Mouse (Mus musculus): Measurements from ENCODE around the gene Pdzrn3.

Pdzrn3 gene

GRCm38 (mm10) chr6:101327196-101327595 lies 50.5 kb downstream of the Pdzrn3 start:
- no peak for DNase-seq (ENCODE audit: low read depth)

- DNase-seq (ENCODE audit: low read depth), result no peak
These were observed 51.7 kb downstream of the Pdzrn3 start for GRCm38 (mm10) chr6:101325842-101326639.

GRCm38 (mm10) chr6:101322580-101322979 lies 55.1 kb downstream of the Pdzrn3 start:
- no peak for DNase-seq (ENCODE audit: low read depth)

- no peak for DNase-seq (ENCODE audit: low read depth)
These were observed 57.3 kb downstream of the Pdzrn3 start for GRCm38 (mm10) chr6:101320386-101320785.

GRCm38 (mm10) chr6:101319374-101319967 lies 58.2 kb downstream of the Pdzrn3 start:
- no peak for DNase-seq (ENCODE audit: low read depth)

GRCm38 (mm10) chr6:101318530-101318929 lies 59.2 kb downstream of the Pdzrn3 start:
- DNase-seq (ENCODE audit: low read depth), result no peak

- DNase-seq (ENCODE audit: low read depth), result no peak
These were observed 66.3 kb downstream of the Pdzrn3 start for GRCm38 (mm10) chr6:101311446-101311845.

- DNase-seq (ENCODE audit: low read depth), result no peak
These were observed 67.2 kb downstream of the Pdzrn3 start for GRCm38 (mm10) chr6:101310491-101310890.

- no peak for DNase-seq (ENCODE audit: low read depth)
These were observed 69.6 kb downstream of the Pdzrn3 start for GRCm38 (mm10) chr6:101307964-101308531.

- DNase-seq (ENCODE audit: low read depth), result no peak
These were observed 70.9 kb downstream of the Pdzrn3 start for GRCm38 (mm10) chr6:101306834-101307233.

- DNase-seq (ENCODE audit: low read depth), result no peak
These were observed 72.2 kb downstream of the Pdzrn3 start for GRCm38 (mm10) chr6:101305543-101305942.

- no peak for DNase-seq (ENCODE audit: low read depth)
These were observed 73.5 kb downstream of the Pdzrn3 start for GRCm38 (mm10) chr6:101303959-101304738.

GRCm38 (mm10) chr6:101303501-101303900 lies 74.2 kb downstream of the Pdzrn3 start:
- no peak for DNase-seq (ENCODE audit: low read depth)

- DNase-seq (ENCODE audit: low read depth), result no peak
These were observed 76.5 kb downstream of the Pdzrn3 start for GRCm38 (mm10) chr6:101301154-101301553.

GRCm38 (mm10) chr6:101299434-101299833 lies 78.3 kb downstream of the Pdzrn3 start:
- DNase-seq (ENCODE audit: low read depth), result no peak

GRCm38 (mm10) chr6:101297563-101298520 lies 79.9 kb downstream of the Pdzrn3 start:
- no peak for DNase-seq (ENCODE audit: low read depth)

GRCm38 (mm10) chr6:101296997-101297396 lies 80.7 kb downstream of the Pdzrn3 start:
- no peak for DNase-seq (ENCODE audit: low read depth)

GRCm38 (mm10) chr6:101296280-101296679 lies 81.4 kb downstream of the Pdzrn3 start:
- no peak for DNase-seq (ENCODE audit: low read depth)

- no peak for DNase-seq (ENCODE audit: low read depth)
These were observed 84.6 kb downstream of the Pdzrn3 start for GRCm38 (mm10) chr6:101293036-101293572.

- no peak for DNase-seq (ENCODE audit: low read depth)
These were observed 85.8 kb downstream of the Pdzrn3 start for GRCm38 (mm10) chr6:101291944-101292343.

GRCm38 (mm10) chr6:101290160-101290559 lies 87.5 kb downstream of the Pdzrn3 start:
- no peak for DNase-seq (ENCODE audit: low read depth)
